Mouse (Mus musculus): ENCODE data around the gene Ttc21b. TPM values are rescaled to one million over a fixed set of nuclear protein-coding genes. Genes with fewer than 3 reads are reported as not detected.

Gene Ttc21b
- polyA plus RNA-seq, 1 experiment = 7.0 TPM

DNA sequence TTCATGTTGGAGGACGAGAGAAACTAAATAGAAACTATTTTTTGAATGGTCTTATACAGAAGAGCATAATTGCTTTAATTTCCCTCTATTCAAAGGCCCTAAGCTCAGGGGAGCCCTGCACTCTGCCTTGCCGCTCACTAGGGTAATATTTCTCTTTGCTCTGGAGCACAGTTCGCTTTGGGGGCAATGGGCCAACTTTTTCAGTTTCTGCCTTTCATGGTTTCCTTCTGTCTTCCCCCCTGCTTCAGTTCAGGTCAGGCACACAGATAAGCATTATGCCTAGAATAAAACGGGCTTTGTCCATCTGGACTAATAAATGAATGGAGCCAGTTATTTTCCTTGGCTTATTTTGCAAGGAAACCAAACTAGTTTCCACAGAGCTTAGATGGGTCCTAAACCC lies 109.9 kb downstream of the Ttc21b start:
- TF ChIP-seq POLR2A (IDR thresholded peaks at IDR 0.05; ENCODE audit: low read depth, low read length) = no peak
- no peak for TF ChIP-seq CTCF (conservative IDR thresholded peaks at IDR 0.05; ENCODE audit: insufficient read depth, insufficient read length, low read depth, low read length)
- no peak overlapping the region for H3K27ac ChIP-seq (ENCODE audit: insufficient read depth, low read depth, low read length)
- no peaks in the 10 kb centered on the region for H3K36me3 ChIP-seq (ENCODE audit: control insufficient read depth, insufficient read depth, low read length)
- WGBS = 61% methylated on average over 4 of the region's 4 CpGs
- H3K4me3 ChIP-seq (ENCODE audit: insufficient read depth, low read depth, low read length) = no peak overlapping the region
- no peaks in the 10 kb centered on the region; the same call in 1 of the 2 replicates for H3K4me1 ChIP-seq (ENCODE audit: control insufficient read depth, insufficient read depth, low read length)
- no peaks in the 10 kb centered on the region for H3K27me3 ChIP-seq (replicated peaks; ENCODE audit: control insufficient read depth, insufficient read depth, low read length)
- DNase-seq = peak; percentile 55

DNA sequence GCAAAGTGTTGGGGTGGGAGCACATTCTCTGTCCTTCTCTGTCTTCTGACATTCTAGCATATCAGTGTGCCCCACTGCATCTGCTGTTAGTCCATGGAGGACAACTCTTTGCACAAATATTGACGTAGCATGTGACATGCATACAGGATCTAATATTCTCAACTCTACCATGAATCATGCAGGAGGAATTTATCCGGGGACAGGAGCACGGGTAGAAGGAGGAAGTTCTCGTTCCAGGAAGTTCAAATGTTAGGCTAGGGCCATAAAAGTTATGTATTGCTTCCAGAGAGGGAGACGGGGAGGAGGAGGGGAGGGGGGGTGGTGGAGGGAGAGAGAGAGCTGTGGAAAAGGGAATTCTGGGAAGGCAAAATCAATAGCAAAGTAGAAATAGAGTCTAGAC lies 111.6 kb downstream of the Ttc21b start:
- no peak overlapping the region for H3K4me3 ChIP-seq (ENCODE audit: insufficient read depth, low read depth, low read length)
- no peaks in the 10 kb centered on the region for H3K36me3 ChIP-seq (ENCODE audit: control insufficient read depth, insufficient read depth, low read length)
- H3K27me3 ChIP-seq (replicated peaks; ENCODE audit: control insufficient read depth, insufficient read depth, low read length) = no peaks in the 10 kb centered on the region
- TF ChIP-seq POLR2A (IDR thresholded peaks at IDR 0.05; ENCODE audit: low read depth, low read length) (no peak), CTCF (conservative IDR thresholded peaks at IDR 0.05; ENCODE audit: insufficient read depth, insufficient read length, low read depth, low read length) (no peak)
- peak; percentile 53 for DNase-seq
- H3K4me1 ChIP-seq (ENCODE audit: control insufficient read depth, insufficient read depth, low read length) = no peaks in the 10 kb centered on the region; the same call in 1 of the 2 replicates
- WGBS = 18% methylated on average over 5 of the region's 5 CpGs
- H3K27ac ChIP-seq (ENCODE audit: insufficient read depth, low read depth, low read length) = peak overlapping the region; percentile 24; the same call in 1 of the 2 replicates

DNA sequence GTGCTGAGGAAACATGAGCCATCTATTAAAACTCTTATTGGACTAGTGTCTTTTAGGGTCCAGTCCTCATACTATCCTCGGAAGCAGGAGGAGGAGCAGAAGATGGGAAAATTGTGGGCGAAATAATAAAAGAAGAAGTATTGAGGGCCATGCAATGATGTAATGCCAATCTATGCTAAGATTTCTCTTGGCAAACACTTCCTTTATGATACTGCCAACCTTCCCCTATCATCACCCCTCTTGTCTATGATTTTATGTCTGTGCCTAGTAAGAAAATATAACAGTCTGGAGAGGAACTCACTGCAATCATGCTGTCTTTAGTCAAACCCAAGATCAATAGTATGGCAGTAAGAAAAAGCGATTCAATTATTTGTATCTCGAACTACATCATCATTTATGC lies 113.1 kb downstream of the Ttc21b start:
- DNase-seq = no peak
- TF ChIP-seq CTCF (conservative IDR thresholded peaks at IDR 0.05; ENCODE audit: insufficient read depth, insufficient read length, low read depth, low read length) (no peak), POLR2A (IDR thresholded peaks at IDR 0.05; ENCODE audit: low read depth, low read length) (no peak)
- no peak overlapping the region for H3K27ac ChIP-seq (ENCODE audit: insufficient read depth, low read depth, low read length)
- 95% methylated on average over 4 of the region's 4 CpGs for WGBS
- no peaks in the 10 kb centered on the region for H3K36me3 ChIP-seq (ENCODE audit: control insufficient read depth, insufficient read depth, low read length)
- no peaks in the 10 kb centered on the region for H3K27me3 ChIP-seq (replicated peaks; ENCODE audit: control insufficient read depth, insufficient read depth, low read length)
- no peak overlapping the region for H3K4me3 ChIP-seq (ENCODE audit: insufficient read depth, low read depth, low read length)
- no peaks in the 10 kb centered on the region; the same call in 1 of the 2 replicates for H3K4me1 ChIP-seq (ENCODE audit: control insufficient read depth, insufficient read depth, low read length)

DNA sequence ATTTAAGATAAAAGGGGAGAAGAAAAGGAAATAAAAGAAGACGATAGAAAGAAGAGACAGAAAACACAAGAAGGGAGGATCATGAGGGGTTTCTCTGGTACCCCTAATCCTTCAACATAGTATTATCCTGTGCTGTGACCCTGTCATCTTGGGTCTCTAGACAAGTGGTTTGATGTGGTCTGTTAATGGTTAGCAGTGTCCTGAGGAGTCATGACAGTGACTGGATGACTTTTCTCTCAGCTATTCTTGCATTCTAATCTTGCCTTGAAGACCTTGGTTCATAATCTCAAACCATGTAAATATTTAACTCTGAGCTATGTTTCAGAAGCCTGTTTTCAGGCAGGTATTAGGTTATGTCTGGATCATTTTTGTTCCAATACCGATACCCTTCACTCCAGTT lies 113.7 kb downstream of the Ttc21b start:
- peak; percentile 47 for DNase-seq
- Histone ChIP-seq H3K4me3 (ENCODE audit: insufficient read depth, low read depth, low read length) (no peak overlapping the region), H3K27ac (ENCODE audit: insufficient read depth, low read depth, low read length) (no peak overlapping the region), H3K36me3 (ENCODE audit: control insufficient read depth, insufficient read depth, low read length) (no peaks in the 10 kb centered on the region), H3K4me1 (ENCODE audit: control insufficient read depth, insufficient read depth, low read length) (no peaks in the 10 kb centered on the region; the same call in 1 of the 2 replicates), H3K27me3 (replicated peaks; ENCODE audit: control insufficient read depth, insufficient read depth, low read length) (no peaks in the 10 kb centered on the region)
- WGBS = 61% methylated on average over 2 of the region's 2 CpGs
- no peak for TF ChIP-seq CTCF (conservative IDR thresholded peaks at IDR 0.05; ENCODE audit: insufficient read depth, insufficient read length, low read depth, low read length)
- TF ChIP-seq POLR2A (IDR thresholded peaks at IDR 0.05; ENCODE audit: low read depth, low read length) = no peak

DNA sequence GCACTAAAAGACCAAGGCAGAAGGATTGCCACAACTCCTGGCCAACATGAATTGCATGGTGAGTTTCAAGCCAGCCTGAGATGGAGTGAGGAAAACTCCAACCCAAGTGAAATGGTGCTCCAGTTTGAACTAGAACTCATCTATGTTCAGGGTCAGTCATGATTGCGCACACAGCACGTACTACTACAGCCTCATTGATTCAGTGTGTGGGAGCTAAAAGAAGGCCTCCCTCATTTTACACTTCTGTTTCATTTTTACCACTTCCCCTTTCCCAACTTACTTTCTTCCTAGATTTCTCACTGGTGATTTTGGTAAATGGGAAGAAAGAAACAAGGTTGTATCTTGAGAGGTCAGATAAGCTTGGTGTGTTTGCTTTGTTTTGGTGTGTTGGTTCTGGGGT lies 114.1 kb downstream of the Ttc21b start:
- TF ChIP-seq POLR2A (IDR thresholded peaks at IDR 0.05; ENCODE audit: low read depth, low read length) = no peak
- TF ChIP-seq CTCF (conservative IDR thresholded peaks at IDR 0.05; ENCODE audit: insufficient read depth, insufficient read length, low read depth, low read length) = no peak
- Histone ChIP-seq H3K4me3 (ENCODE audit: insufficient read depth, low read depth, low read length) (no peak overlapping the region), H3K27ac (ENCODE audit: insufficient read depth, low read depth, low read length) (no peak overlapping the region), H3K27me3 (replicated peaks; ENCODE audit: control insufficient read depth, insufficient read depth, low read length) (no peaks in the 10 kb centered on the region), H3K36me3 (ENCODE audit: control insufficient read depth, insufficient read depth, low read length) (no peaks in the 10 kb centered on the region), H3K4me1 (ENCODE audit: control insufficient read depth, insufficient read depth, low read length) (no peaks in the 10 kb centered on the region; the same call in 1 of the 2 replicates)
- no peak for DNase-seq
- 97% methylated on average over 2 of the region's 2 CpGs for WGBS

DNA sequence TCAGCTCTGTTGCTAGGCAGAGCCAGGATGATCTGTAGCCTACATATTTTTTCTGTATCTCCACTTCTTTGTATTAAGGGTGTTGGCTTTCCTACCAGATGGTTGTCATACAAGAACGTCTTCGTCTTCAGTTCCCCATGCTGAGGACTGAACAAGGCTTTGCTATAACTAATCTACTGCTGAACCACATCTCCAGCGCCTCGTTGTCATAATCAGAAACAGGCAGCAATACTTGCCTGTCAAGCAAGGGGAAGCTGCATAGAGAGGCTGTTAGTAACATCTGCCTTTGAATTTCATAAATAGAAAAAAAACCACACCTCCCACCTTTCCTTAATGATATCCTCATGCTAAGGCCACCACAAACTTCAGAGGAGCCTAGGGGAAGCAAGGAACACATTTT lies 116.2 kb downstream of the Ttc21b start:
- H3K27ac ChIP-seq (ENCODE audit: insufficient read depth, low read depth, low read length) = no peak overlapping the region
- no peaks in the 10 kb centered on the region for H3K27me3 ChIP-seq (replicated peaks; ENCODE audit: control insufficient read depth, insufficient read depth, low read length)
- WGBS = 82% methylated on average over 4 of the region's 4 CpGs
- no peaks in the 10 kb centered on the region for H3K36me3 ChIP-seq (ENCODE audit: control insufficient read depth, insufficient read depth, low read length)
- no peak for DNase-seq
- H3K4me1 ChIP-seq (ENCODE audit: control insufficient read depth, insufficient read depth, low read length) = no peaks in the 10 kb centered on the region; the same call in 1 of the 2 replicates
- no peak overlapping the region for H3K4me3 ChIP-seq (ENCODE audit: insufficient read depth, low read depth, low read length)
- TF ChIP-seq POLR2A (IDR thresholded peaks at IDR 0.05; ENCODE audit: low read depth, low read length) (no peak), CTCF (conservative IDR thresholded peaks at IDR 0.05; ENCODE audit: insufficient read depth, insufficient read length, low read depth, low read length) (no peak)

Other genes starting within 250 kb of the Ttc21b start
- 17.9 and 21.0 TPM in 2 replicates for gene Galnt3, start 131.6 kb downstream of the Ttc21b start, polyA plus RNA-seq (2012; rRNA removed)
- gene Scn1a, start 184.2 kb upstream of the Ttc21b start, polyA plus RNA-seq (2012; rRNA removed) = 0.03 and 0.06 TPM in 2 replicates